Mouse (Mus musculus) kidney, embryonic 14.5 days (tissue): Measurements from ENCODE around the gene Ldah. TPM values are rescaled to one million over a fixed set of nuclear protein-coding genes. Genes with fewer than 3 reads are reported as not detected.

Experiments used
- ATAC-seq: fragments of 200-750 bp; cut with Nextera tagmentation; 2 replicates; pipeline ENCODE4 v1.8.0; 2017; ENCODE audit warnings: moderate number of reproducible peaks, mild to moderate bottlenecking, moderate TSS enrichment, moderate library complexity; ENCODE audit not compliant: low FRiP score, low TSS enrichment
- H3K27ac ChIP-seq: fragments of 300-500 bp; sonication (generic); 2 replicates; pipeline ENCODE4 v1.5.1; 2014; ENCODE audit warnings: low read depth, mild to moderate bottlenecking, low read length, moderate library complexity, mixed read lengths
- H3K27me3 ChIP-seq: fragments of 300-500 bp; sonication (generic); 2 replicates; pipeline ENCODE4 v1.6.1; 2014; ENCODE audit warnings: mild to moderate bottlenecking, low read length; ENCODE audit not compliant: control insufficient read depth, insufficient read depth
- H3K36me3 ChIP-seq: fragments of 300-500 bp; sonication (generic); 2 replicates; pipeline ENCODE4 v1.6.1; 2014; ENCODE audit warnings: low read length, mixed read lengths; ENCODE audit not compliant: control insufficient read depth, insufficient read depth
- H3K4me1 ChIP-seq: fragments of 300-500 bp; sonication (generic); 2 replicates; pipeline ENCODE4 v1.6.1; 2014; ENCODE audit warnings: low read length, mixed read lengths; ENCODE audit not compliant: control insufficient read depth, insufficient read depth
- H3K4me2 ChIP-seq: fragments of 300-500 bp; sonication (generic); replicated peaks from 2 replicates; pipeline ENCODE4 v1.6.1; 2014; ENCODE audit warnings: low read depth, mild to moderate bottlenecking, low read length
- H3K4me3 ChIP-seq: fragments of 300-500 bp; sonication (generic); 2 replicates; pipeline ENCODE4 v1.5.1; 2014; ENCODE audit warnings: mild to moderate bottlenecking, low read length
- H3K9ac ChIP-seq: fragments of 300-500 bp; sonication (generic); 2 replicates; pipeline ENCODE4 v1.6.1; 2014; ENCODE audit warnings: low read depth, mild to moderate bottlenecking, low read length, moderate library complexity
- H3K9me3 ChIP-seq: fragments of 300-500 bp; sonication (generic); 2 replicates; pipeline ENCODE4 v1.6.1; 2016; ENCODE audit warnings: low read length; ENCODE audit not compliant: control insufficient read depth
- WGBS: fragments of 180-500 bp; shearing (Covaris S2); extraction: QIAGEN DNeasy Blood & Tissue Kit; methylation state at CpG from one replicate; pipeline ENCODE4 v1.1.7; 2014; 5-methylcytosine and 5-hydroxymethylcytosine counted together
- polyA plus RNA-seq: library from polyadenylated mRNA; unstranded; fragments of >200 nt; fragmentation: Nextera tagmentation; extraction: Ambion mirVana; gene quantifications from 2 replicates; pipeline ENCODE4 v1.2.1, GENCODE M21; 2014

Ldah gene
- polyA plus RNA-seq, 1 experiment from 2014 or later: 66.1 TPM

GRCm38 (mm10) chr12:8301011-8301814, 93.3 kb downstream of the Ldah start:
- 5% methylated on average over 43 of the region's 46 CpGs for WGBS
- H3K9ac ChIP-seq: peak overlapping the region; percentile 44; the same call in 1 of the 2 replicates

GRCm38 (mm10) chr12:8301841-8302431, 94.0 kb downstream of the Ldah start, which contains the start of gene Gdf7:
Gene Gdf7, minus strand, starts transcription at chr12:8301954.
- Histone ChIP-seq H3K4me3 (peak within 1 kb of the TSS; percentile 43), H3K4me2 (peak within 1 kb of the TSS; percentile 54), H3K9ac (peak within 1 kb of the TSS; percentile 44; the same call in 1 of the 2 replicates), H3K27ac (no peak within 1 kb of the TSS), H3K4me1 (peaks cover 12% of the 10 kb centered on the region; the same call in 1 of the 2 replicates), H3K27me3 (peaks cover 87% of the 10 kb centered on the region), H3K9me3 (no peaks in the 10 kb centered on the region), H3K36me3 (no peaks in the 10 kb centered on the region)
- under 1% methylated on average over 39 of the region's 53 CpGs for WGBS
- peak; percentile 17; the same call in 1 of the 2 replicates for ATAC-seq

More at GRCm38 (mm10) chr12:8301011-8301814, 93.3 kb downstream of the Ldah start:
- Histone ChIP-seq H3K9me3 (no peaks in the 10 kb centered on the region), H3K4me2 (peak overlapping the region; percentile 54), H3K27ac (no peak overlapping the region), H3K4me1 (peaks cover 12% of the 10 kb centered on the region; the same call in 1 of the 2 replicates), H3K36me3 (no peaks in the 10 kb centered on the region), H3K4me3 (peak overlapping the region; percentile 43), H3K27me3 (peaks cover 92% of the 10 kb centered on the region)
- ATAC-seq: no peak

GRCm38 (mm10) chr12:8305258-8305657, 97.4 kb downstream of the Ldah start:
- peaks cover 7% of the 10 kb centered on the region; the same call in 1 of the 2 replicates for H3K4me1 ChIP-seq
- WGBS: 54% methylated on average over 2 of the region's 2 CpGs
- peaks cover 54% of the 10 kb centered on the region for H3K27me3 ChIP-seq
- no peak overlapping the region for H3K4me3 ChIP-seq
- H3K4me2 ChIP-seq: no peak overlapping the region
- no peaks in the 10 kb centered on the region for H3K36me3 ChIP-seq
- no peak overlapping the region for H3K27ac ChIP-seq
- H3K9ac ChIP-seq: no peak overlapping the region
- no peaks in the 10 kb centered on the region for H3K9me3 ChIP-seq
- ATAC-seq: no peak

- no peaks in the 10 kb centered on the region for H3K9me3 ChIP-seq
- no peak overlapping the region for H3K9ac ChIP-seq
- peaks cover 7% of the 10 kb centered on the region; the same call in 1 of the 2 replicates for H3K4me1 ChIP-seq
- no peaks in the 10 kb centered on the region for H3K36me3 ChIP-seq
- H3K27me3 ChIP-seq: peaks cover 42% of the 10 kb centered on the region
- no peak overlapping the region for H3K4me3 ChIP-seq
- no peak overlapping the region for H3K4me2 ChIP-seq
- peak; percentile 52 for ATAC-seq
- WGBS: 3% methylated on average over 5 of the region's 5 CpGs
- no peak overlapping the region for H3K27ac ChIP-seq
Measured at GRCm38 (mm10) chr12:8306432-8306831, 98.5 kb downstream of the Ldah start.

- 59% methylated on average over 1 of the region's 1 CpGs for WGBS
- Histone ChIP-seq H3K9me3 (no peaks in the 10 kb centered on the region), H3K9ac (no peak overlapping the region), H3K27me3 (peaks cover 37% of the 10 kb centered on the region), H3K4me1 (peaks cover 2% of the 10 kb centered on the region; the same call in 1 of the 2 replicates), H3K27ac (no peak overlapping the region), H3K4me2 (no peak overlapping the region), H3K4me3 (no peak overlapping the region), H3K36me3 (no peaks in the 10 kb centered on the region)
- 0 out of 2 replicates have a peak, but pooled peaks have one; percentile 17 for ATAC-seq
Measured at GRCm38 (mm10) chr12:8306910-8307309, 99.0 kb downstream of the Ldah start.

GRCm38 (mm10) chr12:8310992-8311391, 103.1 kb downstream of the Ldah start:
- WGBS: 33% methylated on average over 17 of the region's 17 CpGs
- no peak overlapping the region for H3K27ac ChIP-seq
- no peak overlapping the region for H3K4me3 ChIP-seq
- H3K4me1 ChIP-seq: peaks cover 4% of the 10 kb centered on the region; the same call in 1 of the 2 replicates
- H3K27me3 ChIP-seq: 0 out of 2 replicates have a peak, but pooled peaks cover under 1% of the 10 kb centered on the region
- no peak for ATAC-seq
- H3K9me3 ChIP-seq: no peaks in the 10 kb centered on the region
- H3K36me3 ChIP-seq: no peaks in the 10 kb centered on the region
- no peak overlapping the region for H3K9ac ChIP-seq
- peak overlapping the region; percentile 22 for H3K4me2 ChIP-seq

- Histone ChIP-seq H3K9me3 (no peaks in the 10 kb centered on the region), H3K27ac (no peak overlapping the region), H3K4me2 (no peak overlapping the region), H3K9ac (no peak overlapping the region), H3K4me3 (no peak overlapping the region), H3K36me3 (no peaks in the 10 kb centered on the region), H3K4me1 (peaks cover 4% of the 10 kb centered on the region; the same call in 1 of the 2 replicates), H3K27me3 (no peaks in the 10 kb centered on the region)
- ATAC-seq: no peak
- 81% methylated on average over 4 of the region's 4 CpGs for WGBS
Measured at GRCm38 (mm10) chr12:8312266-8312665, 104.4 kb downstream of the Ldah start.

- peak within 1 kb of the TSS; percentile 72 for H3K4me3 ChIP-seq
- peaks cover 7% of the 10 kb centered on the region; the same call in 1 of the 2 replicates for H3K36me3 ChIP-seq
- H3K9me3 ChIP-seq: no peaks in the 10 kb centered on the region
- no peaks in the 10 kb centered on the region for H3K27me3 ChIP-seq
- peak within 1 kb of the TSS; percentile 78 for H3K9ac ChIP-seq
- peaks cover 4% of the 10 kb centered on the region; the same call in 1 of the 2 replicates for H3K4me1 ChIP-seq
- under 1% methylated on average over 38 of the region's 38 CpGs for WGBS
- ATAC-seq: peak; percentile 87
- H3K4me2 ChIP-seq: peak within 1 kb of the TSS; percentile 69
- no peak within 1 kb of the TSS for H3K27ac ChIP-seq
Measured at GRCm38 (mm10) chr12:8313270-8313771, 105.4 kb downstream of the Ldah start, which contains the start of gene Hs1bp3. Gene Hs1bp3, plus strand, starts transcription at chr12:8313432.
